Mouse (Mus musculus) kidney, embryonic 14.5 days (tissue): ENCODE measurements around the gene Tmem131. TPM values are rescaled to one million over a fixed set of nuclear protein-coding genes. Genes with fewer than 3 reads are reported as not detected.

Experiments
- ATAC-seq: fragments of 200-750 bp; cut with Nextera tagmentation; 2 replicates; pipeline ENCODE4 v1.8.0; 2017; ENCODE audit warnings: moderate number of reproducible peaks, mild to moderate bottlenecking, moderate TSS enrichment, moderate library complexity; ENCODE audit not compliant: low FRiP score, low TSS enrichment
- H3K27ac ChIP-seq: fragments of 300-500 bp; sonication (generic); 2 replicates; pipeline ENCODE4 v1.5.1; 2014; ENCODE audit warnings: low read depth, mild to moderate bottlenecking, low read length, moderate library complexity, mixed read lengths
- H3K27me3 ChIP-seq: fragments of 300-500 bp; sonication (generic); 2 replicates; pipeline ENCODE4 v1.6.1; 2014; ENCODE audit warnings: mild to moderate bottlenecking, low read length; ENCODE audit not compliant: control insufficient read depth, insufficient read depth
- H3K36me3 ChIP-seq: fragments of 300-500 bp; sonication (generic); 2 replicates; pipeline ENCODE4 v1.6.1; 2014; ENCODE audit warnings: low read length, mixed read lengths; ENCODE audit not compliant: control insufficient read depth, insufficient read depth
- H3K4me1 ChIP-seq: fragments of 300-500 bp; sonication (generic); 2 replicates; pipeline ENCODE4 v1.6.1; 2014; ENCODE audit warnings: low read length, mixed read lengths; ENCODE audit not compliant: control insufficient read depth, insufficient read depth
- H3K4me2 ChIP-seq: fragments of 300-500 bp; sonication (generic); replicated peaks from 2 replicates; pipeline ENCODE4 v1.6.1; 2014; ENCODE audit warnings: low read depth, mild to moderate bottlenecking, low read length
- H3K4me3 ChIP-seq: fragments of 300-500 bp; sonication (generic); 2 replicates; pipeline ENCODE4 v1.5.1; 2014; ENCODE audit warnings: mild to moderate bottlenecking, low read length
- H3K9ac ChIP-seq: fragments of 300-500 bp; sonication (generic); 2 replicates; pipeline ENCODE4 v1.6.1; 2014; ENCODE audit warnings: low read depth, mild to moderate bottlenecking, low read length, moderate library complexity
- H3K9me3 ChIP-seq: fragments of 300-500 bp; sonication (generic); 2 replicates; pipeline ENCODE4 v1.6.1; 2016; ENCODE audit warnings: low read length; ENCODE audit not compliant: control insufficient read depth
- WGBS: fragments of 180-500 bp; shearing (Covaris S2); extraction: QIAGEN DNeasy Blood & Tissue Kit; methylation state at CpG from one replicate; pipeline ENCODE4 v1.1.7; 2014; 5-methylcytosine and 5-hydroxymethylcytosine counted together
- polyA plus RNA-seq: library from polyadenylated mRNA; unstranded; fragments of >200 nt; fragmentation: Nextera tagmentation; extraction: Ambion mirVana; gene quantifications from 2 replicates; pipeline ENCODE4 v1.2.1, GENCODE M21; 2014

Tmem131 gene
- polyA plus RNA-seq, 1 experiment from 2014 or later = 22.1 TPM

DNA sequence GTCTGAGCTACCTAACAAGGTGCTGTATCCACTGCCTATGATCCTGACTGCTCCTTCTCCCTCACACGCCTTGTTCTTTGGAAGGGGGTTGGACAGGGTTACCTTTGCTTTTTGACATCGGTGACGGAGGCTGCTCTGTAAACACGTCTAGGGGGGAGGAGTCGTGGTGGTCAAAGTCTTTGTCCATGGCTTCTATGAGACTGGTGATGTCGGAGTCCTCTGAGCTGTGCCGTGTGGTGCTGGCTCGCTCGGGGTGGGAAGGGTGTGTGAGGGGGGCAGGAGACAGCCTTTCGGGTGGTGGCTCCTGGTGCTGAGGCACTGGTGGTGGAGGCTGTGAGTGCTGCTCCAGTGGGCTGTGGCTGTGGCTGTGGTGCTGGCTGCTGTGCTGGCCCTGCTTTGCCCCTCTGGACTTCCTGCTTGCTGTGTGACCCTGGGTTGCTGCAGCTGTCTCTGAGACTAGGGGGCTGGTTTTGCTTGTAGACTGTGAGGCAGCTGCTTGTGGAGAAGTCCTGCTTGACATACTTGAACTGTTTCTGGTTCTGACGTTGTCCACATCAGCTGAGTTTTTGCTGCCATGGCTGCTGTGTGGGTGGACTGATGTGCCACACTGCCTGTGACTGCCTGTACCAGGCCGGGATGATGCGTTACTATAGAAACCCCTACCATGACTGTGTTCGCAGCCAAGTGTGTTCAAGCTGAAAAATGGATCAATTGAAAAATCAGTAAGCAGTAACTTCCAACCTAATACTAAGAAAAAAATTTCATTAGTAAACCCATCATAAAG is 135.5 kb downstream of the Tmem131 start:
- Histone ChIP-seq H3K4me3 (no peak overlapping the region), H3K4me2 (no peak overlapping the region), H3K9me3 (no peaks in the 10 kb centered on the region), H3K9ac (no peak overlapping the region), H3K36me3 (peaks cover 91% of the 10 kb centered on the region), H3K27ac (no peak overlapping the region), H3K4me1 (no peaks in the 10 kb centered on the region), H3K27me3 (no peaks in the 10 kb centered on the region)
- WGBS = 93% methylated on average over 14 of the region's 14 CpGs
- no peak for ATAC-seq

GRCm38 (mm10) chr1:36807086-36807485 is 136.4 kb downstream of the Tmem131 start:
- H3K4me2 ChIP-seq = no peak overlapping the region
- no peak for ATAC-seq
- no peak overlapping the region for H3K4me3 ChIP-seq
- no peak overlapping the region for H3K9ac ChIP-seq
- H3K4me1 ChIP-seq = no peaks in the 10 kb centered on the region
- 93% methylated on average over 1 of the region's 1 CpGs for WGBS
- H3K27ac ChIP-seq = no peak overlapping the region
- H3K36me3 ChIP-seq = peaks cover 90% of the 10 kb centered on the region
- H3K27me3 ChIP-seq = no peaks in the 10 kb centered on the region
- H3K9me3 ChIP-seq = no peaks in the 10 kb centered on the region

- H3K4me1 ChIP-seq = no peaks in the 10 kb centered on the region
- no peak for ATAC-seq
- no peak overlapping the region for H3K9ac ChIP-seq
- WGBS = 98% methylated on average over 7 of the region's 7 CpGs
- H3K27ac ChIP-seq = no peak overlapping the region
- no peaks in the 10 kb centered on the region for H3K9me3 ChIP-seq
- no peak overlapping the region for H3K4me3 ChIP-seq
- H3K36me3 ChIP-seq = peaks cover 90% of the 10 kb centered on the region
- H3K4me2 ChIP-seq = no peak overlapping the region
- no peaks in the 10 kb centered on the region for H3K27me3 ChIP-seq
Measured at GRCm38 (mm10) chr1:36806181-36806905, 137.1 kb downstream of the Tmem131 start.

GRCm38 (mm10) chr1:36804833-36805232 is 138.6 kb downstream of the Tmem131 start:
- no peak for ATAC-seq

GRCm38 (mm10) chr1:36804259-36804658 is 139.2 kb downstream of the Tmem131 start:
- peaks cover 81% of the 10 kb centered on the region for H3K36me3 ChIP-seq
- no peak overlapping the region for H3K4me3 ChIP-seq
- H3K27ac ChIP-seq = no peak overlapping the region
- 73% methylated on average over 9 of the region's 9 CpGs for WGBS
- H3K9me3 ChIP-seq = no peaks in the 10 kb centered on the region
- no peaks in the 10 kb centered on the region for H3K27me3 ChIP-seq
- H3K4me2 ChIP-seq = no peak overlapping the region
- no peaks in the 10 kb centered on the region for H3K4me1 ChIP-seq
- no peak overlapping the region for H3K9ac ChIP-seq
- no peak for ATAC-seq

More at GRCm38 (mm10) chr1:36804833-36805232, 138.6 kb downstream of the Tmem131 start:
- Histone ChIP-seq H3K4me3 (no peak overlapping the region), H3K4me1 (no peaks in the 10 kb centered on the region), H3K27me3 (no peaks in the 10 kb centered on the region), H3K9ac (no peak overlapping the region), H3K4me2 (no peak overlapping the region), H3K36me3 (peaks cover 81% of the 10 kb centered on the region), H3K27ac (no peak overlapping the region), H3K9me3 (no peaks in the 10 kb centered on the region)
- WGBS = 97% methylated on average over 4 of the region's 4 CpGs

DNA sequence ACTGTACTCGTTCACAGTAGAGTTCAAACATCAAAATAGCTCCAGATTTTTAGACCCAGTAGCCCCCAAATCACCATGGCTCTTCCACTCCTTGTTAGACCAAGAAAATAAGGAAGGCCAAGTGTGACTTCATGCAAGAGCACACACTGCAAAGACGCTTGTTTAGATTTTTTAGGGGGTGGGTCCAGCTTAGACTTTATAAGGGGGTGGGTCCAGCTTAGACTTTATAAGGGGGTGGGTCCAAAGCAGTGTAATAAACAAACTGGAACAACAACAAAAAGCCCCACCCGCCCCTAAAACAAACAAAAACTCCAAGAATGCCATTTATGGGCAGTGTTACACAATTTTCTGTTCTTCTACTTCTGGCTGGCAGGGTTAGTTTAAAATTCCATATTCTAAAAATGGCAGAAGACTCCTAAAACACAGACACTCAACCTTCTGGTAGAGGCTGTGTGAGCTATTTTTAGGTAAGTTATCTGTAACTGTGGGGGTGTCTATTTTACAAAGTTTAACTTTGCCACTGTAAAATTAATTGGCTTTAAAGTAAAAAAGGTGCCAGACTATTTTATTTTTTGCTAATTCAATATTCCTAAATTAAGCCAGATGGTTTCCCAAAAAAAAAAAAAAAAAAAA is 143.0 kb downstream of the Tmem131 start:
- Histone ChIP-seq H3K27me3 (no peaks in the 10 kb centered on the region), H3K27ac (no peak overlapping the region), H3K36me3 (peaks cover 81% of the 10 kb centered on the region), H3K4me1 (no peaks in the 10 kb centered on the region), H3K9me3 (no peaks in the 10 kb centered on the region), H3K4me3 (no peak overlapping the region), H3K9ac (no peak overlapping the region), H3K4me2 (no peak overlapping the region)
- ATAC-seq = no peak
- WGBS = 84% methylated on average over 3 of the region's 3 CpGs

DNA sequence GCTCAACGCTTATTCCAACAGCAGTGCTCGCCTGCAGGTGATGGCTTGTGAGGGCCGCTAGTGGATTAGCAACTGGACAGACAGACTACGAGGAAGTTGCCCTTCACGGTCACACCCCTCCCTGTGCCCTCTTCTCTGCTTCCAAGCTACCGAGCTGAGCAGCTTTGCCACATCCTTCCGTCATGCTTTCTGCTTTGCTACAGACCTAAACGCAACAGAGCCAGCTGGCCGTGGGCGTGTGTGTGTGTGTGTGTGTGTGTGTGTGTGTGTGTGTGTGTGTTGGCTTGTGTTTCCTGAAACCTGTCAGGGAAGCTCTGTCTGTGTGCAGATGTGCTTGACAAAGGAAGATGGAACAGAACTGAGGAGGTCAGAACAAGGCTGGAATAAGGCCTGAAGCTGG is 146.0 kb downstream of the Tmem131 start:
- no peaks in the 10 kb centered on the region for H3K9me3 ChIP-seq
- H3K4me3 ChIP-seq = no peak overlapping the region
- ATAC-seq = no peak
- no peaks in the 10 kb centered on the region for H3K4me1 ChIP-seq
- WGBS = 71% methylated on average over 10 of the region's 10 CpGs
- H3K27ac ChIP-seq = no peak overlapping the region
- H3K4me2 ChIP-seq = no peak overlapping the region
- peaks cover 90% of the 10 kb centered on the region for H3K36me3 ChIP-seq
- no peaks in the 10 kb centered on the region for H3K27me3 ChIP-seq
- H3K9ac ChIP-seq = no peak overlapping the region

DNA sequence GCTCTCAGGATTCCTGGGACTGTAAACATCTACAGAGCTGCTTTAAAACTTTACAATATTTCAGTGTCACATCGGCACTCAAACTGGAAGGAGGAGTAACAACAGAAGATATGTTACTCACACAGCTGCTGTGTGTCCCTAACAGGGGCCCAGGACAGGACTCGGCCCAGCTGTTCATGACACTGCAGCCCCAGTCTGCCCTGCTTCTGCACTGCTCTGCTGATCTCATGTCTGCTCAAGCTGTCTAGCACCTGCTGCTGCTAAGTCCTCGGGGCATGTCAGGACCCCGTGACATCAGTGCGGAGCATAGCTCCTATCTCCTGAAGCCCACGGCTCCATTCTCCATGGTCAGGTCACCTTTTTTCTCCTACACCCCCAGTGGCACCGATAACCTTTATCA is 146.8 kb downstream of the Tmem131 start:
- no peak overlapping the region for H3K9ac ChIP-seq
- no peak overlapping the region for H3K4me3 ChIP-seq
- H3K27ac ChIP-seq = no peak overlapping the region
- H3K4me1 ChIP-seq = no peaks in the 10 kb centered on the region
- peaks cover 90% of the 10 kb centered on the region for H3K36me3 ChIP-seq
- no peaks in the 10 kb centered on the region for H3K27me3 ChIP-seq
- 0 out of 2 replicates have a peak, but pooled peaks have one; percentile 58 for ATAC-seq
- WGBS = 84% methylated on average over 7 of the region's 7 CpGs
- H3K9me3 ChIP-seq = no peaks in the 10 kb centered on the region
- no peak overlapping the region for H3K4me2 ChIP-seq

DNA sequence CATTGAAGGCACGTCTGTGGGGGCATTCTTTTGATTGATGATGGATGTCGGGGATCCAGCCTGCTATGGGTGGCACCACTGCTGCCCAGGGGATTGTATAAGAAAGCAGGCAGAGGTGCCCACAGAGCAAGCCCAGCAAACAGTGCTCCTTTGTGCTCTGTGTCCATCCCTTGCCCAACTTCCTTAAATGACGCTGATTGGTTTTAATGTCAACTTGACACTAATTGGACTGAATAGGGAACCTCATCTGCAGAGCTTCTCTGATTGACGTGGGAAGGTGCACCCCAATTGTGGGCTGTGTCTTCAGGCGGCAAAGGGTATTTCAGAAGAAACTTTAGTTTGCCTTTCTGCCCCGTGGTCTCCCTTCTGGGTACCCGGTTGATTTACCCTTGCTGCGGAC is 154.1 kb downstream of the Tmem131 start:
- no peak overlapping the region for H3K9ac ChIP-seq
- no peak overlapping the region for H3K4me3 ChIP-seq
- H3K9me3 ChIP-seq = no peaks in the 10 kb centered on the region
- WGBS = 75% methylated on average over 8 of the region's 8 CpGs
- H3K36me3 ChIP-seq = peaks cover 30% of the 10 kb centered on the region
- no peak overlapping the region for H3K27ac ChIP-seq
- H3K4me1 ChIP-seq = no peaks in the 10 kb centered on the region
- H3K27me3 ChIP-seq = no peaks in the 10 kb centered on the region
- ATAC-seq = no peak
- no peak overlapping the region for H3K4me2 ChIP-seq
